Mouse (Mus musculus) urinary bladder, adult 18-20 months (tissue): ENCODE measurements around the gene Psmb3.

Source experiments
- DNase-seq, 2 experiments: peaks; one replicate each; pipeline ENCODE4 v3.0.0; 2022; ENCODE audit warnings: low spot score in 2 of 2, mixed read lengths in 2 of 2

Gene Psmb3

DNA sequence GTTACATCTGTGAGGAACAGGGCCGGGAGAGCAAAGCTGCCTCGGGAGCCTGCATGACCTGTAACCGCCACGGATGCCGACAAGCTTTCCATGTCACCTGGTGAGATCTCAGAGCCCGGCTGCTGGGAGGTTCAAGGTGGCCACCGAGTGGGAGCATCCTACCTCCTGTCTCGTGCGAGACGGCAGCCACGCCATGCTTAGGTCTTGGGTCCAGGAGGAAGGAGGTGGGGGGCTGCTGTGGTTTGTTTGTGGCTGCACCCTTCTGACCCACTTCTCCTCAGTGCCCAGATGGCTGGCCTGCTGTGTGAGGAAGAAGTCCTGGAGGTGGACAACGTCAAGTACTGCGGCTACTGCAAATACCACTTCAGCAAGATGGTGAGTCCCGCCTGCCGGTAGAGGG is 36.4 kb upstream of the Psmb3 start:
- DNase-seq, result no peak

DNA sequence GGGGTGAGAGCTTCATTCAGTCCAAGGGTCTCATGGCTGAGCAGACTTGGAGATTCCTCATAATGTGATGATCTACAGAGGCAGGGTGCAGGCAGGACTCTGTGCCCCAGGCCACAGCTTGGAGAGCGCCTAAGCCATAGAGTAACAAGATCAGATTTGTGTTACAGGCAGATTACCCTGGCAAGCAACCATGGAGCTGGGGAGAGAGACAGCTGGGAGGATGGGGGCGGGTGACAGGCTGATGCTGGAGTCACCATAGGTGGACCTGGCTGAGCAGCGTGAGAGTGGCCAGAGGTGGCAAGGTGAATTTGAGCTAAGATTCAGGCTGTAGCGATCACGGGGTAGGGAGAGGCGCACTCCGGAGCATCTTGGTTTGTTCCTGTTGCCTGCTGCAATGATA is 35.0 kb upstream of the Psmb3 start:
- DNase-seq, result no peak

DNA sequence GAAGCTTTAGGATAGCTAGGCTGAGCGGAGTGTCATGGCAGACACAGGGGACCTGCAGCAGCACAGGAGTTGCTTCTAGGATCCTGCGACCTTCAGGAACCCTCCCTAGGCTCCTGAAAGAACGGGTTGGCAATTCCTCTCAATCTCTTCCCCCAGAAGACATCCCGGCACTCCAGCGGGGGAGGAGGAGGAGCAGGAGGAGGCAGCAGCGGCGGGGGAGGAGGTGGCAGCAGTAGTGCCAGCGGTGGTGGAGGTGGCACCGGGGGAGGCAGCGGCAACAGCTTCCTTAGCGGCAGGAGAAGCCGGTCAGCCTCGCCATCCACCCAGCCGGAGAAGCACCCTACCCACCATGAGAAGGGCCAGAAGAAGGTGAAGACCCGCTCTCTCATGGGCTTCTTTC is 33.9 kb upstream of the Psmb3 start:
- no peak for DNase-seq

DNA sequence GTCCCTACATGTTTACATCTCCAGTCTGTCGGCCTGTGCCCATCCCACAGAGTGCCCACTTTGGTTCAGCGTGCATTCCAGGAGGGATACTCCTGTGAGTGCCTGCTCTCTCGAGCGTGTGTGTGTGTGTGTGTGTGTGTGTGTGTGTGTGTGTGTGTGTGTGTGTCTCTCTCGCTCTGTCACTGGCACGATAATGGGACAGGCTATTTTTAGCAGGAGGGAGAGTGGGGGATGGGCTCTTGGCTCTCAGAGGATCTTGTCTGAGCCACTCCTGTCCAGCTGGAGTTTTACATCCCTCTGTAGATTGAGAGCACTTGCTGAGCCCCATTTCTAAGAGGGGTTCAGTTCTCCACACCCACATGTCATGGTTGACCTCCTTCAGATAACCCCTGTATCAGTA is 33.4 kb upstream of the Psmb3 start:
- no peak for DNase-seq

DNA sequence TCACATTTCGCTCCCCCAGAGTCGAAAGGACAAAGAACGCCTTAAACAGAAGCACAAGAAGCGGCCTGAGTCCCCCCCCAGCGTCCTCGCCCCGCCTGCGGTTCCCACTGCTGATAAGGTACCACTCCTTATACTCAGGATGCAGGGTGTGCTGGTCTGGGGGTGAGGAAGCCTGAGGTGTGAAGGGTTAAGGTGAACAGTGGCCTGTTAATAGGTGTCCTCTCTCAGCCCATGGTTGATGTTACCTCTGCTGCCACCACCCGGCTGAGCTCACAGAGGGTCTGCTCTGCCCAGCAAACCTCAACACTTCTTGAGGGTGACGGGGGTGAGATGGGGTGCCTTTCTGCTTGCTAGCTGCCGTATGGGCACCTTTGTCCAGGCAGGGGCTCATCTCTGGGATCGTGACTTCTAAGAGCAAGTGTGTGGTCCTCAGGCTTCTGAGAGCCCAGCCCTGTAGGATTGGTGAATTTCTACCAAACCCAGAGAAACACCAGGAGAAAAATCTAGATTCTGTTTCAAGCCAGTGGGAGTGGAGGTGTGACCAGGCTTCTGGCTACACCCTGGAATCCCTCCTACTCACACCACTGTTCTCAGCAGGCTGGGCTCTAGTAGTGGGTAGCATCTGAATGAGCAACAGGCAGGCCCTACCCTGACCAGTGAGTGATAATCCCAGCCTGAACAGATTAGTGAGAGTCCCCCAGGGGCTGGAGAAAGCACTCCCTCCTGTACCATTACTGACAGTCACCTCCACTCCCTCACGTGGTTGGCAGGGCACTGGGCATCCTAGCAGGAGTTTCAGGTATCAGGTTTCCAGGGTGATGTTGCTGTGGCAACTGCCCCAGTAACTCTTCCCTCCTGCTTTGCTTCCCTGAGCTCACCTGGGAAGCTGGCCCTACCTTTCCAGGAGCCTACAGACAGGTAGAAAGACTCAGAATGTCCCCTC is 32.7 kb upstream of the Psmb3 start:
- DNase-seq, result no peak

DNA sequence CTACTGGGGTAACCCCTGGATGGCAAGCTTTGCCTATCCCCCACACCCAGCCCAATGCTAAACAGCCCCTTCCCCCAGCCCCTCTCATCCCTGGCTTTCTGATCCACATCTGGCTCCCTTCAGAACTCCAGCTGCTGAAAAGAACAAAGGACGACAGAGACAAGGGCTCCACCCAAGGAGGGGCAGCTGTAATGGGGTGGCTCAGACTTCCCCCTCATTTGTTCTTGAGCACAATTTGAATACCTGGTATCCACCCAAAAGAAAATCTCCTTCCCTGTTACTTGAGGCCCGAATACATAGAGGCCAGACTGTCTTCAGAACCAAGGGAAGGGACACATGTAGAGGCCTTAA is 32.0 kb upstream of the Psmb3 start:
- no peak for DNase-seq

DNA sequence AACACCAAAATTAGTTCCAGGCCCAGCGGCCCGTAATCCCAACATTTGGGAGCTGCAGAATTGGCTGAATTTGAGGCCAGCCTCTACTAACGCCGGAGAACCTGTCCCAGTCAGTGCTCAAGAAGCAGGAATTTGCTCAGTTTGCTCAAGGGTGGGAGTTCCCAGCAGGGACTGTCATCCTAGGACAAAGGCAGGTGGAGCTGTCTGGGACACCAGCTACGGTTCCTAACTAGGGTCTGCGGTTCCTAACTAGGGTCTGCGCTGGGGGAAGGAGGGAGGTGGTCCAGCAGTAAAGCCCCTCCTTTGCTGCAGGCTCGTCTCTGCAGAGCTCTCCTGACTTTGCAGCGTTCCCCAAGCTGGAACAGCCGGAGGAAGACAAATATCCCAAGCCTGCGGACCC is 30.1 kb upstream of the Psmb3 start:
- DNase-seq, result no peak

DNA sequence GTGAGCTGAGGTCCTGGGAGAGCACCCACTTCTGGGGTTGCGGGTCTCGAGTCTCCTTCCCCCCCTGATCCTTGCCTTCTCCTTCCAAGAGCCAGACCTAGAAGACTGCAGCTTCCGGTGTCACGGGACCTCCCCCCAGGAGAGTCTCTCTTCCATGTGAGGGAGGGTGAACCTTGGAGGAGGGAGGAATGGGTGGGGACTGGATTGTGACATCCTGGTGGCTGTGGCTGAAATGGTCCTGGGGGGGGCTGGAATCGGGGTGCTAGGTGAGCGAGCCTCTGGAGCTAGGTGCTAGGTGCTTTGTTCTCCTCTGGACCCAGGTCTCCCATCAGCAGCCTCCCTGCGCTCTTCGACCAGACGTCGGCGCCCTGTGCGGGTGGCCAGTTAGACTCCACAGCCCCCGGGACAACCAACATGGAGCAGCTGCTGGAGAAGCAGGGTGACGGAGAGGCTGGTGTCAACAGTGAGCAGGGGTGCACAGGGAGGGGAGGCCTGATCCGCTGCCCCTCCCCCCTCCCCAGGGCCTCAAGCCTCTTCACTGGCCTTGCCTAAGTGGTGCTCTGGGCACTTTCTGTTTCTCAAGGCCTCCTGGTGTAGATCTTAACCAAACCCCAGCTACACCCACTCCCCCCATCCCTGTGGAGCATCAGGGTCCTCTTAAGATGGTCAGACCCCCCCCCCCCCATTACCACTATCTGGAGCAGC is 27.0 kb upstream of the Psmb3 start:
- DNase-seq, result no peak

DNA sequence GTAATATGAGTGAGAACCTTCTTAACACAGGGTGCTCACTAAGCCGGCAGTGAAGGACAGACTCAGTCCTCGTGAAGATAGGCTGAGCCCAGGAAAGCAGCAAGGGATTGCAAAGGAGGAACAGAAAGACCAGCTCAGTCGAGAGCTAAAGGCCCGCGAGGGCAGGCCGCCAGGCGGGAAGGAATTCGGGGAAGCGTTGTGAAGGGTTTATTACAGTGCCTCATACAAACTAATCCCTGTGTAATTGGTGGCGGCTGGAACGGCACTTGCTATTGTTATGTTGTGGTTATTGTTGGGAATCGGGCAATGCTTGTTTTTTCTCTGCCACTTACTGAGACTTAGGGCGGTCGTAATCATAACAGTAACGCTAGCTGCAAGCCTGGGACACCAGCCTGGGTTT is 25.8 kb upstream of the Psmb3 start:
- DNase-seq, result no peak

DNA sequence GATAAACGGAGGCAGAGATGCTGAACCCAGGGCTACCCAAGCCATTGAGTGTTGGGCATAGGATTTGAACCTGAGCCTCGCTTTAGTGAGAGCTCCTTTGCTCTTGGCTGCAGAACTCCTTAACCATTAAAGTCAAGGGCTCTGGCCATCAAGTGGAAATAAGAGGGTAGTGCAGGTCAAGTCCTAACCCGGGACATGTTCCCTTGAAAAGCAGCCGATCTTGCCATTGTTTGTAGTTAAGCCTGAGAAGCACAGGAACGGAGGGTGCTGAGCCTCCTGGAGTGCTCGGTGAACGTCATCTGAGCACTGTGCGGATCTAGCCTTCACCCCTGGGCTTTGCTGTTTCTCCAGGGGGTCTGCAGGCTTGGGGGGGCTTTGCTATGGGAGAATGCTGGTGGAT is 25.4 kb upstream of the Psmb3 start:
- no peak for DNase-seq

DNA sequence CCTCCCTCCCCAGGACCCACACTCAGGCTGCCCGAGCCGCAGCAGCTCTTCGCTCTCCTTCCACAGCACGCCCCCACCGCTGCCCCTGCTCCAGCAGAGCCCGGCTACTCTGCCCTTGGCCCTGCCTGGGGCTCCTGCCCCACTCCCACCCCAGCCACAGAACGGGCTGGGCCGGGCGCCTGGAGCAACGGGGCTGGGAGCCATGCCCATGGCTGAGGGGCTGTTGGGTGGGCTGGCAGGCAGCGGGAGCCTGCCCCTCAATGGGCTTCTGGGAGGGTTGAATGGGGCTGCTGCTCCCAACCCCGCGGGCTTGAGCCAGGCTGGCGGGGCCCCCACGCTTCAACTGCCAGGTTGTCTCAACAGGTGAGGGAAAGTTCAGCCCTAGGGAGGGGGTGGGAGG is 24.9 kb upstream of the Psmb3 start:
- DNase-seq, result no peak

DNA sequence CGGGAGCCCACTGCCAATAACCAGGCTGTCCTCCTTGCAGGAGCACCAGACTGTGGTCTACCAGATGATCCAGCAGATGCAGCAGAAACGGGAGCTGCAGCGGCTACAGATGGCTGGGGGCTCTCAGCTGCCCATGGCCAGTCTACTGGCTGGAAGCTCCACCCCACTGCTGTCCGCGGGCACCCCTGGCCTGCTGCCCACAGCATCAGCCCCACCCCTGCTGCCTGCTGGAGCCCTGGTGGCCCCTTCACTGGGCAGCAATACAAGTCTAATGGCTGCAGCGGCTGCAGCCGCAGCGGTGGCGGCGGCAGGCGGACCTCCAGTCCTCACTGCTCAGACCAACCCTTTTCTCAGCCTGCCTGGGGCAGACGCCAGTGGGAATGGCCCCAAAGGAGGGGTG is 22.8 kb upstream of the Psmb3 start:
- DNase-seq, result no peak

DNA sequence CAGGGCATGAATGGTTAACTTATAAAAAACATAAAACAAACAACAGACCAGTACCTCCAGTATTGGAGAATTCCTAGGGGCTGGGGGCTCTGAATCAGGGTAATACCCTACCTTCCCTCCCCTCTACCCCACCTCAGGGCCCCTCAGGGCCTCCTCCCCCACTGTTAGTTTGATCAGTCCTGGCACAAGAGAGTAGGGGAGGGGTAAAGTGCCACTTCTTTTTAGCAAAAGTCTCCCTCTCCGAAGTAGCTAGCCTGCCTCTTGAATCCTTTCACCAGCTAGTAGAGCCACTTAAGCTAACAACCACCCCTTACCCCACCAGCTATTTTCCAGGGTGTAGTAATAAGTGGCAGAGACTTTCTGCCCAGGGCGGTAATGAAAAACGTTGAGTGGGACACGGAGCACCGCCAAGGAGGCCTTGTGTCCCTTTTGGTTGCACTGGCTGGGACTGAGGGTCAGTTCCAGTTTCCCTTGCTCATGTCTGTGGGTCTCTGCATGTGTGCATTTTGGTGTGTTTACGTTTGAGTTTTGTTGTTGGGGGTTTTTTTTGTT is 20.6 kb upstream of the Psmb3 start:
- no peak for DNase-seq

DNA sequence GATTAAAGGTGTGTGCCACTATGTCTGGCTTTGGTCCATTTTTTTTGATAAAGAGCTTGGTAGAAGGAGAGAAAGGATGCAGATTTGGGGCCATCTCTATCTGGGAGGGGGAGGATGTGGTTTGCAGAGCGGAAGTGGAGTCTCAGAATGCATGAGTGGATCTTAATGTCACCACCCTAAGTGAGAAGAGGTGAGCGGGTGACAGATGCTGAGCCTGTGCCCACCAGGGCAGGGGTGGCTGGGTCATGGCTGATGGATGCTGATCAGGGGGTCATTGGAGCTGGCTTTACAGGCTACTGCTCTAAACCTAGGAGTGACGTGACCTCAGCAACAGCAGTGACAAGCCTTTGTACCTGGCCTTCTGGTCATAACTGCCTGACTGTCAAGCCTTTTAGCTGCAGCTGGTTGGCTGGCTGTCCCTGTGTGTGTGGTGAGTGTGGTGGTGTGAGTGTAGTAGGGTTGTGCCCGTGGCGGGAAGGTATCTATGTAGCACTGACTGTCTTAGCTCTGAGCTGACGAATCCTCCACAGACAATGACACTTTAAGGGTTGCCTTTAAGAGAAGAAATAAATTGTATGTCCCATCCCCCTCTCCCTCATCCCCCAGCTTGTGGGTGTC is 19.0 kb upstream of the Psmb3 start:
- DNase-seq, result no peak

DNA sequence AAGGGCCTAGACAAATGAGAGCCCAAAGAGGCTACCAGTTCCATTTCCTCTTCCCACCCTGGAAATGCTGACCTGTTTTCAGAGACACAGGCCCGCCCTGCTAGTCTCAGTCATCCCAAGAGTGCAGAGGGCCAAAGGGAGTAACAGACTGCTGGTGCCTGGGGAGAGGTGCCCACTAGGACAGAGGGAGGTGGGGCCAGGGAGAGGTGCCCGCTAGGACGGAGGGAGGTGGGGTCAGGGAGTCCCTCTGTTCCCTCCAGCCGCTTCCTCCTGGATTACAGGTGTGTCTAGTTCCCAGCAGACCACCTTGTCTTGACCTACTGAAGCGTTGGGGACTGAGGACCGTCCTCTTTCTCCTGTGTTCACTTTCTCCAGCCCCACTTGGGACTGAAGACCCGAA is 18.4 kb upstream of the Psmb3 start:
- no peak for DNase-seq

DNA sequence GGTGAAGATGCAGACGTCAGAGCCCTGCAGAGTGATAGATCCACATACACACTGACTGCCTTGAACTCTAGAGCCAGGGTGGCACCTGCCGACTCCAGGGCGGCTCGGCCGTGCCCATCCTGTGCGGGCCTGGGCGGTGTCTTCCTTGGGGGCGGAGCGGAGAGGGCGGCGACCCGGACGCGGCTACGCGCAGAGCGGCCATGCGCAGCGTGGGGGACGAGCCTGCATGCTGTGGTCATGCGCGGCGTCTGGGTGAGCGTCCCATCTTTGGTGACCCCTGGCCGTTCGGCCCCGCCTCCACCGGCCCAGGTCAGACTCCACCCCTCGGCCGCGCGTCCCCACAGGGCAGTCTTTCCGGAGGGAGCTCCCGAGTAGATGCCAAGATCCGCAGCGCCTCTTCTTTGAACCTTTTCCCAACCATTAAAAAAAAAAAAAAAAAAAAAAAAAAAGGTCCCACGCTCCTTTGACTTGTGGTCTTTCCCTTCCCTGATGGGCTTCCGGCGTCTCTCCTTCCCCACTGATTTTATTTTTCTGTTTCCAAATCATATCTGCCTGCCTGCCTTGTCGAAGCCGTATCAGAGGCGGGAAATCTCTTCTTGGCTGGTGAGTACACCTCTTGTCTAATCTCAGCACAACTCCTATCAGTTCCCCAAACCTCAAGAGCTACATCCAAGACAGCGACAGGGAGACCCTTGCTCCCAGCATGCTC is 17.4 kb upstream of the Psmb3 start, which contains the start of gene Cisd3:
Gene Cisd3 (plus strand): TSS at position 214 of the 709 bp plus-strand sequence.
- peak; percentile 92 to 95 for DNase-seq

DNA sequence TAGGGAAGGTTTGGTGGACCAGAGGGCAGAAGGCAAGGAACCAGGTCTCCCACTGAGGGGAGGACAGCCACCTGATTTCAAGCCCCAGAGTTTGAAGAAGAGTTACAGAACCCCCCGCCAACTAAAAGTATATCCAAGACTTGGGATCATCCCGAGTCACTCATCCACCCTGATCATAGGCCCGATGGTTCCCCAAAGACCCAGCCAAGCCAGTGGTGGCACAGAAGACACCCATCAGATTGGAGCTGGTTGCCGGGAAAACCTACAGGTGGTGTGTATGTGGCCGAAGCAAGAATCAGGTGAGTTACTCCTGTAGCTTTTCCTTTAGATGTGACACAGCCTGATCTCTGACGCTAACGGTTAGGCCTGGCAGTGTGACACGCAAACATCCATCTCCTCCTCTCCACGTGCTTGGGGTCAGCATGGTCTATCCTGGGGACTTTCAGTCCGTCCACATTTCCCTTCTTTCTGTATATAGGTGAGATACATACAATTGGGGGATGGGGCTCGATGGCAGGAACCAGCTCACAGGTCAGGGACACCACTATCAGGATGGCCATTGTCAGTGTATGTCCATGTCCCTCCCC is 16.8 kb upstream of the Psmb3 start:
- no peak for DNase-seq

DNA sequence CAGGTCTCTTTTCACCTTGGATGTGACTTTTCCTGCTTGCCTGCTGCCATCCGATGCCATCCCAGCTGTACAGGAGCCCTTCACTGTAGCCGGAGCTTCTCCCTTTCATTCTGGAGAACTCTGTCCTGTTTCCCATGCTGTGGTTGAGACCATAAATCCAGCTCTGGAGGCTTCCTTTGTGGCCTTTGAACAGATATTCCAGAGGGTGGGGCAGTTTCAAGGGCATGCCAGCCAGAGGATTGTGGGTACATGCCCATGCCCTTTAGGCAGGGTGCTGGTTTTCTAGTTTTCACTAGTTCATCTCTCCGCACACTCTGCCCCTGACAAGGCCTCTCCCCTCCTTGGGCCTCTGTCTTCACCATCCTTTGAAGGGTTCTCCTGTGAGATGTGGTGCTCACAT is 16.1 kb upstream of the Psmb3 start:
- no peak for DNase-seq

DNA sequence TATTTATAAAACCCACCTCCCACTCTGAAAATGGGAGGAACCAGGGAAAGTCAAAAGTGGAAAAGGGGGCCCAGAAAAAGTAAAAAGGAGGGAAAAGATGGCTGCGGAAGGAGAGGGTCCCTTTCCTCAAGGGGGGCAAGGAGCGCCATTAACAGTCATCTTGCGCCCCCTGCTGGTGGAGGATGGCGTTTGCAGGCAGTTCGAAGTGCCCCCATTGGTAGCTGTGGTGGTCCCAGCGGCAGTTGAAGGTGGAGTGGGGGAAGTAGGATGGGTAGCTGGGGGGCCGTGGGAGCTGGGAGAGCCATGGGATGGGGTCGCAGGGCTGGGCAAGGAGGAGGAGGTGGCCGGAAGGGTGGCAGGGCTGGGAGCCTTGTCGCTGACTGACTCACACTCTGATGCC is 13.3 kb upstream of the Psmb3 start:
- peak in 1 of 2 experiments; percentile 47 for DNase-seq

DNA sequence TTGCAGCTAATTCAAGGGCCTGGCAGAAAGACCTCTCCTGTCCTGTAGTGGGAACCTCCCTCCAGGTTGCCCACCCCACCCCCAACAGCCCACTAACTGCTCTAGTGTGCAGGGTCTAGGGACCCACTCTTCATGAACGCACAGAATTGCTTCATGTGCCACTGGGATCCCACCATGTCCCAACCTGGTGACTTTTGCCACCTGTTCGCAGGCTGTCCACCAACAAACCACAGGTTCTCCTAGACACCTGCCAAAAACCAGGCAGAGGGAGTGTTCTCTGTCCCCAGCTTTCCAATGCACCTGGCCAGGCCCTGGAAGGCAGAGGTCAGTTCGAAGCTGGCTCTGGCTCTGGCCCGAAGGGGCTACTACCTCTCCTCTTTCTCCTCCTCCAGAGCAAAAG is 8.8 kb upstream of the Psmb3 start:
- no peak for DNase-seq

DNA sequence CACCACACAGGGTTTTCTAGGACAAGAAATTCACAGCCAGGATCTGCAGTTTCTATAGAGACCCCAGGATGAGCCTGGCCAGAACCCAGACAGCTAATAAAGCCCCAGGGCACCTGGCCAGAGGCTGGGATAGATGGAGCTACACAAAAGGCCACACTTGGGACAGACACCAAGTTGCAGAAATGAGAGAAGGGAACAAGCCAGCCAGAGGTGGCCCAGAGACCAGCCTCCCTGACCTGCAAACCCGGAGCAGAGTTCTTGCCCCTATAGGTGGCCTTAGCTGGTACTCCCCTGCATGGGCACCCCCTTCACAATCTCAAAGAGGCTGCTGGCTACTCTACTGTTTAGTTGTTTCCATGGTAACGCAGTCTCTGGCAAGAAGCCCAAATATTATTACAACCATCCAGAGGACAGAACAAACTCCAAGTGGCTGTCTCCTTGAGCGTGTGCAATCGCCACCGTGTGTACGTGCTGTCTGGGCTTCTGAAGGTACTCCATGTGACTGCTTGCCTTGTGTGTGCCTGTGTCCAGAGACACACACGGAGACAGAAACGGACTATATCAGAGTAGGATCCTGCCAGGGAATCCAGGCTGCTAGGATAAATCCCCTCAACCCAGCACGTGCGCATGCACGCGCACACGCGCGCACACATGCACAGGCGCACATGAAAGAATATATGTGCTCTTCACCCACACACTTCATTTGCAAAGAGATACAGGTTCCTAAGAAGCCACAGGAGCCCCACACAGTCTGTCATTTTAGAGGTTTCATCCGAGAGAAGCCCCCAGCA is 8.1 kb upstream of the Psmb3 start:
- DNase-seq, result no peak
